Mouse (Mus musculus): ENCODE measurements around the gene Xrn1.
"Not testable (repeated sequence)": the region's sequence is repeated elsewhere in the genome, so short reads cannot be mapped to it uniquely, and the experiment has no call there.

Xrn1 gene

GRCm38 (mm10) chr9:96051501-96051900 lies 96.9 kb downstream of the Xrn1 start:
- DNase-seq (ENCODE audit: low spot score in 2 of 2), result no peak

GRCm38 (mm10) chr9:96054878-96055277 lies 100.3 kb downstream of the Xrn1 start:
- no peak for DNase-seq (ENCODE audit: low spot score in 2 of 2)

- DNase-seq (ENCODE audit: low spot score in 2 of 2), result no peak
Observed at GRCm38 (mm10) chr9:96056417-96057223, 102.1 kb downstream of the Xrn1 start.

DNA sequence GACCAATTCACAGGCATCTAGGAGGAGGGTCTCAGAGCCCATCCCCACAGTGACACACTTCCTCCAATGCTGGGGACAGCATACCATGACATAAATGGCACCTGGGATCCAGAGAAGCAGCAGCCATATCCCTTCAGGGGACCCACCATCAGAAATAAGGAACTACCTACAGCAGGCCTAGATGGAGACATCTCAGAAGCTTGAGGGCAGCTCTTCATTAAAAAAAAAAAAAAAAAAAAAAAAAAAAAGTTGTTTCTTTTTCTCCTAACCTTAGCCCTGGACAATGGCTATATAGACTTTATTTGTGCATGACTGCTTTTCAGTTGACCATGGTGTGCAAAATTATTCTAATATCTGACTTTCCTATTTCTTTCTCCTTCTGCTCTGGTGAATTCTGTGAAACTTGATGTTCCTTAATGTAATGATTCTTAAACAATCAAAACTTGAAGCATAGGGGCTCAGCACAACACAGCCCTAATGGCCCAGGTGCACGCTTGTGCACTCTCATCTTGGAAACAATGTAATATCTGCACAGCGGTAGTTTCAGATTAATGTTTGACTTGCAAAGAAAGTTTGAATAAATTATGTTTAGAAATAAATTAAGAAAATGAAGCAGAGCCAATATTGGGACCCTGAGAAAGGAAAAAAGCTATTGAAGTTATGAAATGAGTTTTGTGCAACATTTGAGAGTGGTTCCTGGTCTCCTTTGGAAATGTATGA lies 108.7 kb downstream of the Xrn1 start:
- no peak for DNase-seq (ENCODE audit: low spot score in 2 of 2)

- no peak for DNase-seq (ENCODE audit: low spot score in 2 of 2)
Observed at GRCm38 (mm10) chr9:96063803-96064475, 109.4 kb downstream of the Xrn1 start.

DNA sequence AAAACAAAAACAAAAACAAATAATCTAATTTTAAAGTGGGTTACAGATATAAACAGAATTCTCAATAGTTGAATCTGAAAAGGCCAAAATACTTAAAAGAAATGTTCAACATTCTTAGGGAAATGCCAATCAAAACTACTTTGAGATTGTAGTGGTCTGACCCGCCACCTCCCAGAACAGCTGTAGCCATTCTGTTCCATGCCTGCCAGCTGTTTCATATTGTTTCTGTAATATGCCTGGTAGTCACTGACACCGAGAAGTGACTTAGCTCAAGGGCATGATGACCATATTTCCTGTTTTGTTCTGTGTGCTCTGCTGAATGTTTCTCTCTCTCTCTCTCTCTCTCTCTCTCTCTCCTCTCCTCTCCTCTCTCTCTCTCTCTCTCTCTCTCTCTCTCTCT lies 112.9 kb downstream of the Xrn1 start:
- DNase-seq (ENCODE audit: low spot score in 2 of 2), result no peak

- DNase-seq (ENCODE audit: low spot score in 2 of 2), result no peak
Observed at GRCm38 (mm10) chr9:96078752-96079315, 124.3 kb downstream of the Xrn1 start.

DNA sequence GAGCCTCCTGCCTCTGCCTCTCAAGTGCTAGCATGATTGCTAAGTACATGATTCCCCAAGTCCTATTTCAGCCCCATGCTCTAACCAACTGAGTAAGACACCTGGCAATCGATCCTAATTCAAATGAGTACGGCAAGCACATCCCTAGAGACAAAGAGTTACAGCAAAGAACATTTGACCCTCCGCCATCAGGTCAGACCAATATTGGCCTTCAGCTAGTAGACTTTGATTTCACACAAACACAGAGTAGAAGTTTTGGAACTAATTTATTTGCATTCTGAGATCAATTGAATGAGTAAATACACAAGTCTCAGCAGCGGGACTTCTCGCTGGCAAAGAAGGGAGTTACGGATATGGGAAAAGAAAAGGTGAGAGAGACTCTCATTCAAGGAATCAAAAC lies 130.7 kb downstream of the Xrn1 start:
- DNase-seq (ENCODE audit: low spot score in 2 of 2), result no peak

GRCm38 (mm10) chr9:96087671-96088070 lies 133.1 kb downstream of the Xrn1 start:
- DNase-seq (ENCODE audit: low spot score in 2 of 2), result no peak

DNA sequence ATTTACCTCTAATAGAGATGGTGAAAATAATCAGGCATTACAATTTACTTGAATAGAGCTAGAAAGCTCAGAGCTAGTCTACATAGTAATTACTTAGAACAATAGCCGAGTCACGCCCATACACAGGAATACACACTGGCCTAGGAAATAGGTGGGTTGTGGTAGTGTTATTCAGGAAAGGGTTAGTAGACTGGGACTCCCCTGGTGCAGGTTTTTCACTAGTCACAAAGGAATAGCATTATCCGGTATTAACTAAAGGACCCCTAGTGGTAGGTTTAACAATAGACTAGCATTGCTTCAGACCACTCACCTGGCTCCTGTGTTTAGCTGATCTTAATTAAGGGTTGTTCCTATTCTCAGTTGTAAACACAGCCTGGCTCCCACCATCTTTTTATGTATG lies 133.9 kb downstream of the Xrn1 start:
- DNase-seq (ENCODE audit: low spot score in 2 of 2), result not testable (repeated sequence)

DNA sequence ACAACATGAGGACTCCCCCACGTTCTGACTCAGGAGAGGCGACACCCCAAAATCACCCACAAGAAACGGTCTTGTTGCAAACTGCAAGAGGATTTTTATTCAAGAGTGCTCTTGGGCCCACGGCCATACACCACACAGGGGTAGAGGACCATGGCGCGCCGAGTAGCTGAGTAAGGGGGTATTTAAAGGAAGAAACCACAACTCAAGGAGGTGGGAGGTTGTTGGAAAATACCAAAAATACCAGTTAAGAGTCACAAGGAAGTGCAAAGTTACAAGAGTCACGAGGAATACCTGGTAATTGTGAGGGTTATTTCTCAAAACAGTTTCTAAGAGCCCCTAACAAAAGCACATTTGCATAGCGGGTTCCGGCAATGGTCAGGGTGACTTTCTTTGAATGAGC lies 138.1 kb downstream of the Xrn1 start:
- not testable (repeated sequence) for DNase-seq (ENCODE audit: low spot score in 2 of 2)

GRCm38 (mm10) chr9:96093221-96093620 lies 138.7 kb downstream of the Xrn1 start:
- DNase-seq (ENCODE audit: low spot score in 2 of 2), result no peak

- no peak for DNase-seq (ENCODE audit: low spot score in 2 of 2)
Observed at GRCm38 (mm10) chr9:96094341-96094740, 139.8 kb downstream of the Xrn1 start.

DNA sequence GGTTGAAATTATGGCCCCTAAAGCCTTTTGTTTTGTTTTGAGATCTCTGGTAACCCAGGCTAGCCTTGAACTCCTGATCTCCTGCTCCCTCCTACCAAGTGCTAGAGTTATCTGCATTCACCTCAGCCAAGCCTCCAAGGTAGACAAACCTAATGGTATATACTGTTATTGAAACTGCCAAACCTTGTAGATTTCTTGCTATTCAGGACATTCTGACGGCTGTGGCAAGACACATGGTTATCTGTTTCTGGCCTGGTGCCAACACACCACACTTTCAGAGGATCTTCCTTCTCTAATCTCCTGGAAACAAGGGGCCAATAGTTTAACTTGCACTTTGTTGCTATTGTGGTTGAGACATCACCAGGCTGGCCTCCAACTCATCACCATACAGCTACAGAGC lies 140.6 kb downstream of the Xrn1 start:
- peak in 1 of 2 experiments; percentile 19 for DNase-seq (ENCODE audit: low spot score in 2 of 2)

DNA sequence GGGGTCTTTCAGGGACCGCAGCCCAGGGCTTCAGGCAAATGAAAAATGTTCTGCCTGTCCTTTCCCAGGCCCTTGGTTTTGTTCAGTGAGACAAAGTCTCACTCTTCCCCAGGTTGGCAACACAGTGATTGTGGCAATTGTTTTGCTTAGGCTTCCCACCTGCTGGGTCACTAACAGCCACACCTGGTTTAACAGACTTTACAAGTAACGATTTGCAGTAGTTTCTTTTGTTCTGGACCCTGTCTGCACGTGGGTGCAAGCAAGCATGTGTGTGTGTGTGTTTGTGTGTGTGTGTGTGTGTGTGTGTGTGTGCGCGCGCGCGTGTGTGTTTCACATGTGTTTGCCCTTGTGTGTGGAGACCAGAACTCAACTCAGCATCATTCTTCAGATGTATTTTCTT lies 148.3 kb downstream of the Xrn1 start:
- DNase-seq (ENCODE audit: low spot score in 2 of 2), result no peak
